Comparison of ENCODE assay signal across 8 mouse cellular contexts in genomic region chr8:109014746-109015145, GRCm38 (mm10).
DNase-seq lines count a peak whose midpoint lies in the region; ATAC-seq and TF ChIP-seq lines count a peak whose summit lies in the region.

No protein-coding gene starts in this region.

- TF ChIP-seq CTCF in liver, embryonic 14.5 days (IDR thresholded peaks at IDR 0.05; ENCODE audit: low read depth) = peak; percentile 88
- peak; percentile 87 for TF ChIP-seq CTCF in stomach, postnatal 0 days (IDR thresholded peaks at IDR 0.05; ENCODE audit: low read depth)

- WGBS in liver, embryonic 14.5 days (ENCODE audit: insufficient replicate concordance) = 48% methylated on average over 7 of the region's 7 CpGs
- WGBS in stomach, postnatal 0 days = 59% methylated on average over 7 of the region's 7 CpGs

- H3K9ac ChIP-seq in liver, embryonic 14.5 days (replicated peaks) = no peak overlapping the region
- no peak overlapping the region for H3K9ac ChIP-seq in stomach, postnatal 0 days (ENCODE audit: low read length)

- H3K9me3 ChIP-seq in liver, embryonic 14.5 days (ENCODE audit: control insufficient read depth, low read length) = no peaks in the 10 kb centered on the region
- H3K9me3 ChIP-seq in stomach, postnatal 0 days (ENCODE audit: control insufficient read depth, low read length) = no peaks in the 10 kb centered on the region

- peak; percentile 38 to 55 for DNase-seq in heart, postnatal 10 days
- DNase-seq in heart, adult 9 months (ENCODE audit: low spot score in 2 of 2) = no peak
- peak; percentile 48 for DNase-seq in urinary bladder, postnatal 14 days (ENCODE audit: low spot score)
- no peak for DNase-seq in urinary bladder, postnatal 4 days (ENCODE audit: low spot score in 2 of 2)
- DNase-seq in embryo, embryonic 10 days (ENCODE audit: low spot score) = peak; percentile 77
- no peak for DNase-seq in liver, embryonic 14.5 days (ENCODE audit: low read depth in 3 of 3, low spot score in 3 of 3)
- DNase-seq in stomach, postnatal 0 days (ENCODE audit: low spot score) = peak; percentile 57
- no peak for DNase-seq in layer of hippocampus, adult 11-12 months (ENCODE audit: low spot score)

- no peaks in the 10 kb centered on the region for H3K36me3 ChIP-seq in liver, embryonic 14.5 days (replicated peaks; ENCODE audit: control insufficient read depth, insufficient read depth, low read depth)
- H3K36me3 ChIP-seq in stomach, postnatal 0 days (ENCODE audit: control insufficient read depth, insufficient read depth, low read length) = no peaks in the 10 kb centered on the region

- intact Hi-C loops in heart, postnatal 10 days (cut with DNase I) = loop anchor here (10.0 kb wide), 1 partner anchor 440 kb away; no protein-coding TSS in a partner anchor

- no peak overlapping the region for H3K4me3 ChIP-seq in liver, embryonic 14.5 days (ENCODE audit: insufficient read depth in 1 of 2, low read depth in 2 of 2, low read length in 2 of 2)
- no peak overlapping the region for H3K4me3 ChIP-seq in stomach, postnatal 0 days (ENCODE audit: low read depth, low read length)

- TF ChIP-seq EP300 in liver, embryonic 14.5 days (IDR thresholded peaks at IDR 0.05; ENCODE audit: low read depth) = no peak
- no peak for TF ChIP-seq EP300 in stomach, postnatal 0 days (optimal IDR thresholded peaks at IDR 0.05)

- H3K27me3 ChIP-seq in liver, embryonic 14.5 days (ENCODE audit: control insufficient read depth, insufficient read depth, low read length) = no peaks in the 10 kb centered on the region
- H3K27me3 ChIP-seq in stomach, postnatal 0 days (ENCODE audit: control insufficient read depth, insufficient read depth, low read length) = no peaks in the 10 kb centered on the region

- no peak overlapping the region for H3K27ac ChIP-seq in liver, embryonic 14.5 days
- H3K27ac ChIP-seq in stomach, postnatal 0 days (replicated peaks) = no peak overlapping the region

- no peak for ATAC-seq in liver, embryonic 14.5 days (ENCODE audit: insufficient read depth)
- ATAC-seq in stomach, postnatal 0 days (ENCODE audit: low FRiP score, low TSS enrichment) = no peak

- H3K4me2 ChIP-seq in liver, embryonic 14.5 days (ENCODE audit: low read depth) = no peak overlapping the region
- no peak overlapping the region for H3K4me2 ChIP-seq in stomach, postnatal 0 days (replicated peaks; ENCODE audit: low read depth)

- peaks cover 0 to 7% of the 10 kb centered on the region in 2 experiments; a peak in 2 of 4 replicates for H3K4me1 ChIP-seq in liver, embryonic 14.5 days (replicated peaks; ENCODE audit: control insufficient read depth in 2 of 2, insufficient read depth in 2 of 2, low read length in 1 of 2)
- H3K4me1 ChIP-seq in stomach, postnatal 0 days (replicated peaks; ENCODE audit: control insufficient read depth, insufficient read depth) = no peaks in the 10 kb centered on the region

Comparison
In these comparisons a context has a peak if more than half of its experiments do, and no peak if none do; other contexts are left out.
1. DNase-seq: peak in heart, postnatal 10 days (2 of 2), urinary bladder, postnatal 14 days (single experiment), embryo, embryonic 10 days (single experiment) and stomach, postnatal 0 days (single experiment); none in heart, adult 9 months (0 of 2), urinary bladder, postnatal 4 days (0 of 2), liver, embryonic 14.5 days (0 of 3) and layer of hippocampus, adult 11-12 months (single experiment).